Mouse (Mus musculus) liver, embryonic 14.5 days (tissue): ENCODE results near the gene Ramp3. TPM values are rescaled to one million over a fixed set of nuclear protein-coding genes. Genes with fewer than 3 reads are reported as not detected.

Source experiments
- ATAC-seq: fragments of 200-750 bp; cut with Nextera tagmentation; 2 replicates; pipeline ENCODE4 v1.8.0; 2017; ENCODE audit warnings: moderate number of reproducible peaks, mild to moderate bottlenecking, moderate library complexity; ENCODE audit not compliant: insufficient read depth
- DNase-seq, 3 experiments: peaks; one replicate each; pipeline ENCODE4 v3.0.0-alpha.2; 2012 to 2013; ENCODE audit warnings: low read depth in 3 of 3, low spot score in 3 of 3
- H3K27ac ChIP-seq: fragments of 300-500 bp; sonication (generic); 2 replicates; pipeline ENCODE4 v1.5.1; 2014; ENCODE audit warnings: moderate library complexity, mild to moderate bottlenecking, control low read depth, inconsistent platforms
- H3K27me3 ChIP-seq: fragments of 300-500 bp; sonication (generic); 2 replicates; pipeline ENCODE4 v1.6.1; 2014; ENCODE audit warnings: mild to moderate bottlenecking, low read length, moderate library complexity; ENCODE audit not compliant: control insufficient read depth, insufficient read depth
- H3K36me3 ChIP-seq: fragments of 300-500 bp; sonication (generic); replicated peaks from 2 replicates; pipeline ENCODE4 v1.6.1; 2014; ENCODE audit warnings: low read depth; ENCODE audit not compliant: control insufficient read depth, insufficient read depth
- H3K4me1 ChIP-seq, 2 experiments: fragments of 200-500 bp in 1 of 2; fragments of 300-500 bp in 1 of 2; sonication (generic) in 1 of 2; replicated peaks; 2 replicates each; pipeline ENCODE4 v1.6.1; 2012 to 2014; ENCODE audit warnings: antibody characterized with exemption in 1 of 2, inconsistent platforms in 1 of 2, low read length in 1 of 2; ENCODE audit not compliant: control insufficient read depth in 2 of 2, insufficient read depth in 2 of 2
- H3K4me2 ChIP-seq: fragments of 300-500 bp; sonication (generic); 2 replicates; pipeline ENCODE4 v1.6.1; 2014; ENCODE audit warnings: low read depth, mild to moderate bottlenecking, control low read depth, moderate library complexity
- H3K4me3 ChIP-seq, 2 experiments: fragments of 200-500 bp in 1 of 2; fragments of 300-500 bp in 1 of 2; sonication (generic) in 1 of 2; 2 replicates each; pipeline ENCODE4 v1.5.1; 2012 to 2014; ENCODE audit warnings: low read depth in 2 of 2, low read length in 2 of 2, mild to moderate bottlenecking in 2 of 2, control low read depth in 1 of 2, inconsistent platforms in 1 of 2, moderate library complexity in 1 of 2; ENCODE audit not compliant: insufficient read depth in 1 of 2
- H3K9ac ChIP-seq: fragments of 300-500 bp; sonication (generic); replicated peaks from 2 replicates; pipeline ENCODE4 v1.6.1; 2014; ENCODE audit warnings: mild to moderate bottlenecking, control low read depth, moderate library complexity
- H3K9me3 ChIP-seq: fragments of 300-500 bp; sonication (generic); 2 replicates; pipeline ENCODE4 v1.6.1; 2016; ENCODE audit warnings: low read length, mixed read lengths; ENCODE audit not compliant: control insufficient read depth
- CTCF ChIP-seq: IDR thresholded peaks from 2 replicates; pipeline ENCODE4 v1.5.1; 2016; ENCODE audit warnings: antibody characterized with exemption, low read depth, control low read depth
- EP300 ChIP-seq: IDR thresholded peaks from 2 replicates; pipeline ENCODE4 v1.6.1; 2016; ENCODE audit warnings: antibody characterized with exemption, low read depth
- WGBS: fragments of 180-500 bp; shearing (Covaris S2); extraction: QIAGEN DNeasy Blood & Tissue Kit; methylation state at CpG from one replicate; pipeline ENCODE4 v1.1.7; 2014; ENCODE audit not compliant: insufficient replicate concordance; 5-methylcytosine and 5-hydroxymethylcytosine counted together
- polyA plus RNA-seq, 2 experiments: library from polyadenylated mRNA; depleted of rRNA in 1 of 2; stranded (reverse) in 1 of 2; unstranded in 1 of 2; fragments of >200 nt; fragmentation: Nextera tagmentation in 1 of 2; extraction: Ambion mirVana in 1 of 2; gene quantifications; 2 replicates each; pipeline versions ENCODE4 v1.2.1 to v1.2.3; 2012 to 2014

Ramp3 gene
- polyA plus RNA-seq (2012; rRNA removed): 0.04 and 0.14 TPM in 2 replicates
- not detected in 2 replicates for polyA plus RNA-seq (2014; fragmentation: Nextera tagmentation; extraction: Ambion mirVana)

- Histone ChIP-seq H3K27me3 (no peaks in the 10 kb centered on the region), H3K9me3 (no peaks in the 10 kb centered on the region), H3K36me3 (no peaks in the 10 kb centered on the region), H3K4me1 (no peaks in the 10 kb centered on the region), H3K27ac (no peak within 1 kb of the TSS), H3K4me2 (peak within 1 kb of the TSS; percentile 47), H3K9ac (no peak within 1 kb of the TSS), H3K4me3 (peak within 1 kb of the TSS in 1 of 2 experiments; percentile 32; a peak in 2 of 4 replicates)
- TF ChIP-seq CTCF: no peak
- TF ChIP-seq EP300: no peak
- DNase-seq (peak in 2 of 3 experiments; percentile 11 to 28), ATAC-seq (no peak)
- WGBS: 1% methylated on average over 18 of the region's 18 CpGs
Observed at GRCm38 (mm10) chr11:6658271-6658670, at the start of gene Ramp3. Ramp3 (plus strand) TSS chr11:6658521.

DNA sequence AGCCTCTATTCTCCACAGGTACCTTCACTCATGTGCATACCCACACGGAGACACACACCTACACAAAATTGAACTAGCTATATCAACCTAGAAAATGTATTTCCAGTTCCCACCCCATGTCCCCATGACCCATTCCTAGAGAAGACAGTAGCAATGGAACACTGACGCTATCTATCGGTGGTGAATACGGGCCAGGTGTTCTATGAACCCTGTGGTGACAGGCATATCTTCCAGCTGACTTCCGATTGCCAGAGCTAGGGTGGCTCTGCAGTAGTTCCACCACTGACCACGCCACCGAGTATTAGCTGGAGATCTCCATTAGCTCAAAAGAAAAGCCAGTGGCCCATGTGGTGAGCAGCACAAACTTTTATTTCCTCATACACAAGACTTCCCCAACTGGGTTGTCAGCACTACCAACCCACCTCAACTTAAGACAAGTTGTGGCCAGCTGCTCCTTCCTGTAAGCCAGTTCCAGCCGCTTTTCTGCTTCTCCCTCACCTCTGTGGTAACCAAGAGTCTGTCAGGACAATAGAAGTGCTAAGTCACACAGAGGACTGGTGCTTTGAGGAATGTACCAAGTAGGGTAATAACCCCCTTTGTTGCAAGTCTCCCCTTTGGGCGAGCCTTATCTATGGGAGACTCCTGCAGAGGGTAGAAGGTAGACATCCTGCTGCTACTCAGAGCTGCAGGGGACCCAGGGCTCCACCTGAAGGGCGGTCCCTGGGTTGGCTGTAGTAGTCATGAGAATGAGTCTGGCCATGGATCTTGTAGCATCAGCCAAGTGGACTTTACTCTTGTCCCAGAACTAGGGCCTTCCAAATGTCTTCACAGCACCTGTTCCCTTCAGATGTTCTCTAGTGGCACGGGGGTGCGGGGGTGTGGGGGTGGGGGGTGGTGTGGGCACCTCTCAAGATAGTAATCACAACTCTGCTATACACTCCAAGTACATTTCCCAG, 42.8 kb upstream of the Ramp3 start:
- Histone ChIP-seq H3K4me1 (no peaks in the 10 kb centered on the region), H3K4me3 (no peak overlapping the region), H3K9ac (no peak overlapping the region), H3K36me3 (peaks cover 65% of the 10 kb centered on the region), H3K4me2 (no peak overlapping the region), H3K27me3 (no peaks in the 10 kb centered on the region), H3K9me3 (no peaks in the 10 kb centered on the region), H3K27ac (no peak overlapping the region)
- TF ChIP-seq CTCF (no peak), EP300 (no peak)
- ATAC-seq (peak; percentile 14), DNase-seq (no peak)
- WGBS: 72% methylated on average over 12 of the region's 12 CpGs

DNA sequence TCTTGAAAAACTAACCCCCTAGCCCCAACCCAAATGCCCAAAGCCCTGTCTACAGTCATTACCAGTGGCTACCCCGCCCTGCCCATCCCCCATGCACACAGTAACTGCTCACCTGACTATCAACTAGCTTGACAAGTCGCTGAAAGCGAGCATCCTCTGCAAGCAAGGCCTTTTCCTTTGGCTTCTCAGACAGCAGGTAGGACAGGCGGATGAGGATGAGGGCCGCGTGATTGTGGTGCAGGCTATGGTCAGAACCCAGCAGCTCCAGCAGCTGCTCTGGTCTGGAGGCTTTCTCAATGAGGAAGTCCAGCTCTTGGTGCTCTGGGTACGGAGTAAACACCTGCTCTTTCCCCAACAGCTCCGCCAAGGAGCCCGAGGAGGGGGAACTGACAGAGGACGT, 34.6 kb upstream of the Ramp3 start:
- ATAC-seq: no peak

GRCm38 (mm10) chr11:6624619-6625382, 33.5 kb upstream of the Ramp3 start:
- ATAC-seq: no peak
- peaks cover 20 to 23% of the 10 kb centered on the region in 2 experiments for H3K4me1 ChIP-seq

More for the DNA sequence above, 34.6 kb upstream of the Ramp3 start:
- Histone ChIP-seq H3K9me3 (no peaks in the 10 kb centered on the region), H3K4me3 (peak overlapping the region; percentile 90 to 92), H3K9ac (peak overlapping the region; percentile 78), H3K4me2 (peak overlapping the region; percentile 93), H3K4me1 (peaks cover 20 to 23% of the 10 kb centered on the region in 2 experiments), H3K36me3 (peaks cover 53% of the 10 kb centered on the region), H3K27ac (no peak overlapping the region; the same call in 1 of the 2 replicates), H3K27me3 (no peaks in the 10 kb centered on the region)
- no peak for TF ChIP-seq CTCF
- TF ChIP-seq EP300: no peak
- 43% methylated on average over 10 of the region's 10 CpGs for WGBS
- DNase-seq: no peak

More at GRCm38 (mm10) chr11:6624619-6625382, 33.5 kb upstream of the Ramp3 start:
- no peak for TF ChIP-seq EP300
- TF ChIP-seq CTCF: no peak
- DNase-seq: no peak
- H3K27ac ChIP-seq: no peak overlapping the region; the same call in 1 of the 2 replicates
- H3K9ac ChIP-seq: peak overlapping the region; percentile 78
- H3K4me2 ChIP-seq: peak overlapping the region; percentile 93
- H3K36me3 ChIP-seq: peaks cover 42% of the 10 kb centered on the region
- H3K4me3 ChIP-seq: peak overlapping the region; percentile 90 to 92
- no peaks in the 10 kb centered on the region for H3K27me3 ChIP-seq
- 26% methylated on average over 14 of the region's 14 CpGs for WGBS
- H3K9me3 ChIP-seq: no peaks in the 10 kb centered on the region
